Mouse (Mus musculus) embryo, embryonic 10 days (tissue): Measurements from ENCODE around the gene Olfr805.

Source experiments
- DNase-seq: peaks from one replicate; pipeline ENCODE4 v3.0.0-alpha.2; 2015; ENCODE audit warnings: low spot score

Gene Olfr805

DNA sequence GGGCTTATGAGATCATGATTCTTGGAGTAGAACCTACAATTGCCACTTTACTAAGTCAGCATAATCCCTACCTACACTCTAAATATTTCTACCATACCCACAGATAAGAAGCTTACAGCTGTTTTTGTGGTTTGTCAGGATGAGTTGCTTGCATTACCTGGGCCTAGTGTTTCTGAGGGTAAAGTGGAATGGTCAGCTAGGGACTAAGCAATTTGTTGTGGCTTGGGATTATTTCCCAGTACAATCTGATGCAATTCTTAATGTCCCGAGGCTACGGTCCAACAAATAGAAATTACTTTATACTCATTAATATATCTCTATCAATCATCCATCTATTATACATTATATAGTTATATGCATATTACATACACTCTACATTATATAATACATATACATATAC, at the start of gene Olfr805:
Gene Olfr805, minus strand, starts transcription at position 101 of the 400 bp plus-strand sequence.
- DNase-seq: no peak

DNA sequence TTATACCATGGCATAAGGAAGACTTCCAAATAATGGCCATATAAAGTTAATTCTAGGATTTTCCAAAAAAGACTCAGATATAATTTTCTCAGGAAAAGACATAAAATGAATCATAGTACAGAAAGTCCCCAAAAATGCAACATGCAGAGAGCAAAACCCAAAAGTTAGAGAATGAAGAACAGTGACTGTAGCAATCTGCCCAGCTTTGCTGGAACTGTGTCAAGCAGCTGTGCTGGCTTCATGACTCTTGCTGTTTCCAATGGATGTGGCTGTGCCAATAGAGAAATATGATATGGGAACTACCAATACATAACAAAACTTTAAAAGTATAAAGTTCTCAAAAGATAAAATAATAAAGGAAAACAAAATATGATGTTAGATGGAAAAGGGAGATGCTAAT, 48.9 kb upstream of the Olfr805 start:
- no peak for DNase-seq

DNA sequence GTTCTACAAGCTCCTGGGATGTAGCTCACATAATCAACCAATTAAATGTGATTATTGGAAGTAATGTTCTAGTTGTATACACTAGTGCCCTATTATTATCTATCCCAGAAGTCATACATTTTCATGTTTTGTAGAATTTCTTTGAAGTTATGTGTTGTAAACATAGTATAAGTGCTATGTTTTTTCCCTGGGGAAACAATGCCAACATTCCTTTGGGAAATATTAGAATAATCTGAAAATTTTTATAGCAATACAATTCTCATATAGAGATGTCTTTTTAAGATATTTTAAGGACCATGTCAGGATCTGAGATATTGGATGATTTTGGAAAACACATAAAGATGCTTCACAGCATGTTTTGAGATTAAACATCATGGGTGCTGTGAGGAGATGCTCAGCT, 45.2 kb upstream of the Olfr805 start, which contains the start of gene Olfr809:
Gene Olfr809, plus strand, starts transcription at position 301 of the 400 bp plus-strand sequence.
- no peak for DNase-seq

DNA sequence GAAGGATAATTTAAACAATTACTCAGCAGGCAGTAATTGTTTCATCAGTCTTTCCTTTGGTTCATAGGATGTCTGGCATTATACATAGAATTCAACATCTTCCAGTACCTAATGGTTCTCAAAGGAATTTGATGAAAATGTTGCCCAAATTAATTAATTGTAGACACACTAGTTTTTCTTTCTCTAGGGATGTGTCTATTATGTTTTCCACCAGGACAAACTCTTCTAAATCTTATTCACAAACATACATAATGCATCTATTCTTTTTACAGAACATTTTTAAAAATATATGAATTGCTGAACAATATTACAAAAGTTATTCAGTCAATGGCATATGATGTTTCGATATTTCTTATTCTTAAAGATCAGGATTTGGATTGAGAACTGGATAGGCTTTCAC, 36.0 kb upstream of the Olfr805 start, which contains the start of gene Olfr808:
Gene Olfr808, plus strand, starts transcription at position 301 of the 400 bp plus-strand sequence.
- no peak for DNase-seq

DNA sequence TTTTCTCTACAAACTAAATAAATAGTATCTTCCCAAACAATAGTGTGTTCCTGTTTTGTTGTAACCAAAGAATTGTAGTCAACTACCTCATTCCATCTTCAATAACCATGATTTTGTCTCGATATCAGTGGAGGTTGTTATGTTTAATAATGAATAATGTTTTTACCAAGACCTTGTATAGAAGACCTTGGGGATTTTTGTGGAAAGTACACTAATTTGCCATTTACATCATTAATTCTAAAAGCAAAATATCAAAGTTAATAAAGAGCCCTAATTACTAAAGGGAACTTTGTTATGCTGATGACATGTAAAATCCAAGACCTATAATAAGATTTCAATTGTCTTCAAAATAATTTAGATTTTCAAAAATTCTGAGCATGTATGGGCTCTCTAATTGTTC, 28.5 kb upstream of the Olfr805 start, which contains the start of gene Olfr807:
Gene Olfr807, minus strand, starts transcription at position 101 of the 400 bp plus-strand sequence.
- DNase-seq: no peak

DNA sequence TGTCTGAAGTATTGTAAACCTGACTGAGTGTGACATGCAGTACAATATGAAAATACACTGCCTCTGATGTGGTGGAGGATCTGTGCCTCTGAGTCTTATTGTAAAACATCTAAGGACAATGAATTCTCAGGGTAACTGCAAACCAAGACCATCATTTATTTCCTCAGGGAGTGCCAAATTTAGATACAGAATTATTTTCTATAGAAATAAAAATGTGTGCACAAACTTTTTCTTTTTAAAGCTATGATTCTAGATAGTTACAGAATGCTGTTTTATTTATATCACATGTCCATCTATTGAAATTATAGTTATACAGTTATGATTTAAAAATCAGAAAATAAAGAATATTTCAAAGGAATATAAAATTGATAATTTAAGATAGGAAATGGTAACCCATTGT, 12.6 kb upstream of the Olfr805 start, which contains the start of gene Olfr806:
Gene Olfr806, minus strand, starts transcription at position 101 of the 400 bp plus-strand sequence.
- DNase-seq: no peak

DNA sequence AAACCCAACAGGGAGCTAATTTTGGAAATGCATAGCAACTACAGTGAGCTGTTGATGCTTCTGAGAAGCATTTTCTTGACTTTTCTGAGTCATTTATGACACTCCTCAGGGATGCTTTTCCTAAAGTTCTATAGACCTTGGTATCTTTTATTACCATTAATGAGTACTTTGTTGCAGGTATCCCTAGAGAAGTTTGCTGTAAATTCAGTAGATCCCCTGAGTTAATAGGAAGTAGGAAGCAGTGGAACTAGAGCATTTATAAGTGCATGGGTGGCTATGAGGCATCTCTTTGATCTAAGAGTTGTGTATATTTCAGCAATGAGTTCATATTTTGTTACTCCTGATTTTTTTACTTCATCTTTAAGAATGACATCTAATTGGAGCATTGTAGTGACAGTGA, 26.3 kb downstream of the Olfr805 start, which contains the start of gene Olfr804:
Gene Olfr804, plus strand, starts transcription at position 301 of the 400 bp plus-strand sequence.
- DNase-seq: no peak

DNA sequence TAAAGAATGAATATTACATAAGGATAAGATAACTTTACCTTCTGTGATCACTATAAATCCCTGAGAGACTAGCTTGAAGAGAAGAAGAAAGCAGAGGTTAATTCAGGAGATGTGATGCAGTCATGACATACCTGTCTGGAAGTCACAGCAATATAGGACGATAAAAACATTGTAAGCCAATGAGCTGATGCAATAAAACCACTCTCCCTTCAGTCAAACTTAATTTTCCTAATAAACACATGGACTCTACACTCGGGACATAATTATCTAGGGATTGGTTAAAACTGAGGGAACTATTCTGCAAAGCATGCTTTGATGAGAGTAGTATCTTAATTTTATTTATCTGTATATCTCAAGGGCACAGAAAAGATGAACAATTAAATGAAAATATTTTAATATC, 35.0 kb downstream of the Olfr805 start, which contains the start of gene Olfr803:
Gene Olfr803, minus strand, starts transcription at position 101 of the 400 bp plus-strand sequence.
- DNase-seq: no peak

DNA sequence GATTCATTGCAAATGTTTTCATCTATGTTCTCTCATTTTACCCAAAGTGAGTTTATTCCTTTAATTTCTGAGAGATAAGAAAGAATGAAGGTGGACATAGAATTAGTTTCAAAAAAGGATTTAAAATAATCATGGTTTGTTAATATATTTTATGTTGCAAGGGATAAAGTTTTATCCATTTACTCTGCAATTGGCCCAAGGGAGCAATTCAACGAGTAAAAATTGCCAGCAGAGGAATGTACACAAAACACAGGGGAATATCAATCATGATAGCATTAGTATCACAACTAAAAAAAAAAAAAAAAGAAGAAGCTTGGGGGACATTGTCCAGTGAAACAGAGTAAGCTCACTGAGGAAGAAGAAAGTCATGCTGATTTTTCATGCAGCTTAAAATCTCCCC, 41.1 kb downstream of the Olfr805 start, which contains the start of gene Olfr802:
Gene Olfr802, minus strand, starts transcription at position 101 of the 400 bp plus-strand sequence.
- DNase-seq: no peak

DNA sequence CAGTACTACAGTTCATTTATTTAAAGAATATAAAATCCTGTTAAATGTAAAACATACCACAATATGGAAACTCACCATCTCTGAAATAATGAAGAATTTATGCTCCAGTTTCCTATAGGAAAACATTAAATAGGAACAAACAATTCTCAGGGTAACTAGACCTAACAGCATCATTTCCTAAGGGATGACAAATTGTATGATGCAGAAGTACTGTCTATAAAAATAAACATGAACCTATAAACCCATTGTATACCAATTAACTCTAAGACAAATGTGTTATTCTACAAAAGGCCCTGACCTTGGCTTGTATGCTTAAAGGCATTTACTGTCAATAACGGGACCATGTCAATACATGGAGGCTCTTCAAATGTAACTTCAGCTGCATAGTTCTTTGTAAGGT, 55.4 kb downstream of the Olfr805 start, which contains the start of gene Olfr801:
Gene Olfr801, minus strand, starts transcription at position 101 of the 400 bp plus-strand sequence.
- no peak for DNase-seq
